Mouse (Mus musculus): Measurements from ENCODE around the gene Acox2. TPM values are rescaled to one million over a fixed set of nuclear protein-coding genes. Genes with fewer than 3 reads are reported as not detected.

Gene Acox2
- polyA plus RNA-seq, 1 experiment from 2014 or later, result 1.3 TPM

DNA sequence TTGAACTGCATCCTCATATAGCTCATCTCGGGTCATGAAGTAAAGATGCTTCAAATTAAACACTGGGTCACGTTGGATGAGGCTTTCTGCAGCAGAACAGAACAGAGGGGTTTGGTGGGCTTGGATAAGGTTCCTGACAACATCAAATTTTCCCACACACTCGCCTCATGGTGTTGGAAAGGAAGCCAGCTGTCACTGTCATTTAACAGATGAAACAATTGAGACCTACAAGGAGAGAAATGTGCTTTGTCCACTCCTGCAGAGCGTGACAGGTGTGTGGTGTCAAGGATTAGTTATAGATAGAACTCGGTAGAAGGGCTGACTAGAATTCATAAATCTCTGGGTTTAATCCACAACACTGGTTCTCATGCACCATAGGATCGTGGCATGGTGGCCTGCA lies 3.1 kb downstream of the Acox2 start:
- ATAC-seq (ENCODE audit: low read depth), result no peak
- no peak overlapping the region for H3K4me2 ChIP-seq (ENCODE audit: low read depth, low read length)
- no peaks in the 10 kb centered on the region for H3K9me3 ChIP-seq (ENCODE audit: control insufficient read depth, low read length)
- no peaks in the 10 kb centered on the region for H3K36me3 ChIP-seq (ENCODE audit: control insufficient read depth, insufficient read depth, low read length)
- H3K27ac ChIP-seq (ENCODE audit: low read length), result no peak overlapping the region
- H3K27me3 ChIP-seq (ENCODE audit: control insufficient read depth, insufficient read depth, low read depth, low read length), result no peaks in the 10 kb centered on the region
- 60% methylated on average over 6 of the region's 6 CpGs for WGBS
- H3K4me3 ChIP-seq (ENCODE audit: low read length), result no peak overlapping the region
- H3K9ac ChIP-seq (ENCODE audit: low read length), result no peak overlapping the region
- H3K4me1 ChIP-seq (replicated peaks; ENCODE audit: control insufficient read depth, insufficient read depth, low read length), result no peaks in the 10 kb centered on the region; the same call in 1 of the 2 replicates

- H3K27me3 ChIP-seq (ENCODE audit: control insufficient read depth, insufficient read depth, low read depth, low read length), result no peaks in the 10 kb centered on the region
- H3K4me3 ChIP-seq (ENCODE audit: low read length), result no peak overlapping the region
- ATAC-seq (ENCODE audit: low read depth), result peak; percentile 36; the same call in 1 of the 2 replicates
- WGBS, result 62% methylated on average over 7 of the region's 7 CpGs
- H3K4me2 ChIP-seq (ENCODE audit: low read depth, low read length), result no peak overlapping the region
- no peaks in the 10 kb centered on the region for H3K9me3 ChIP-seq (ENCODE audit: control insufficient read depth, low read length)
- no peak overlapping the region for H3K27ac ChIP-seq (ENCODE audit: low read length)
- H3K36me3 ChIP-seq (ENCODE audit: control insufficient read depth, insufficient read depth, low read length), result no peaks in the 10 kb centered on the region
- no peak overlapping the region for H3K9ac ChIP-seq (ENCODE audit: low read length)
- H3K4me1 ChIP-seq (replicated peaks; ENCODE audit: control insufficient read depth, insufficient read depth, low read length), result no peaks in the 10 kb centered on the region; the same call in 1 of the 2 replicates
Observed at GRCm38 (mm10) chr14:8255076-8255729, 4.0 kb downstream of the Acox2 start.

DNA sequence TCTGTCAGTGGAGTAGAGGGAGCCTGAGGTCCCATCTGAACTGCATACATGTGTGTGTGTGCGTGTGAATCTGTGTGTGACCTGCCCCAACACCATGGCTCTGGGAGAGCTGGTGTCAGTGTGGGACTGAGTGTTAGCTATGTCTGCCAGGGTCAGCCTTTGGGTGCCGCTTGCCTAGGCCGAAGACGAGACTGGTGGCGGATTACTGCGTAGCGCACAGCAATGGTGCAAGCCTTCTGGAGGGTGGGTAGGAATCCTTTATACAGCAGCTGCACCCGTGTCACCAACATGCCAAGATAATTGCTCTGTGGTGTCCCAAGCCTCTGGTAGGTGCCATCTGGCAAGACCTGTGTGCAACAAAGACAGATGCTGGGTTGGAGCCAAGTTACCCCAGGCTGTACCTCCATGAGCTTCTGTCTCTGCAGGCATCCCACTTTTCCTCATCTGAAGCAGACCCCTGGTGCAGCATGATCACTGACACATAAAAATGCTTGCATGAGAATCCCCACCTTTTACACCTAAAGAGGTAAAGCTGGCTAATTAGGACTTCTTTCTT lies 7.7 kb downstream of the Acox2 start:
- no peak for ATAC-seq (ENCODE audit: low read depth)
- Histone ChIP-seq H3K27ac (ENCODE audit: low read length) (no peak overlapping the region), H3K4me3 (ENCODE audit: low read length) (no peak overlapping the region), H3K9ac (ENCODE audit: low read length) (no peak overlapping the region), H3K27me3 (ENCODE audit: control insufficient read depth, insufficient read depth, low read depth, low read length) (no peaks in the 10 kb centered on the region), H3K9me3 (ENCODE audit: control insufficient read depth, low read length) (no peaks in the 10 kb centered on the region), H3K4me2 (ENCODE audit: low read depth, low read length) (no peak overlapping the region), H3K4me1 (replicated peaks; ENCODE audit: control insufficient read depth, insufficient read depth, low read length) (no peaks in the 10 kb centered on the region), H3K36me3 (ENCODE audit: control insufficient read depth, insufficient read depth, low read length) (no peaks in the 10 kb centered on the region)
- WGBS, result 90% methylated on average over 8 of the region's 8 CpGs

DNA sequence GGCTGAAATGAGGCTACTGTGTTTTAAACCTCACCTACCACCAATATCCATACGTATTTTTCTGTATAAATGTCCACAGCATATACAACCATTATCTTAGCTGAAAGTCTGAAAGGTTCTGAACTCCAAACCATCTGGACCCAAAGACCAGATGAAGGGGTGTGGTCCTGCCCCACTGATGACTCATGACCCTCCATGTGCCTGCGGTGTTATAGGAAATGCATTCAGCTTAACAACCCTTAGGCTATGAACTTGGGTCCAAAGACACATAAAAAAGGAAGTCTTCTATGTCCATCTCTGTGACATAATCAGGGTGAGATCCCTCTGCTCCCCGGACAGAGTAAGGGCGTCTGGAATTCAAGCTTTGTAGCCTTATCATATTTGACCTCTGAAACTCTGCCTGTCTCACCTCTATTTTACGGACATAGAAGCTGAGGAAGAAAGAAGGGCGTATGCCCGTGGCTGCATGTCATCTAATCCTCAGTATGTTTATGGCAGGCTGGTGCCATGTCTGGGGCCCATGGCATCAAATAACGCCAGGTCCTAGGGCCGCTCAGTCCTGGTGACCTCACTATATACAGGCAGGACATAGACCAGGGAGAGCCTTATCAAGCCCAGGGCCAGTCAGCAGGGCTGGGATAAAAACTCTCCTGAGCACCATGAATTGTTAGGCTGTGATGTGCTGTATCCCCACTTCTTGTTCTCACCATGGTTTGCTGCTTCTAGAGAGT lies 8.8 kb downstream of the Acox2 start:
- no peaks in the 10 kb centered on the region for H3K4me1 ChIP-seq (replicated peaks; ENCODE audit: control insufficient read depth, insufficient read depth, low read length)
- H3K4me2 ChIP-seq (ENCODE audit: low read depth, low read length), result no peak overlapping the region
- ATAC-seq (ENCODE audit: low read depth), result no peak
- no peaks in the 10 kb centered on the region for H3K36me3 ChIP-seq (ENCODE audit: control insufficient read depth, insufficient read depth, low read length)
- H3K9ac ChIP-seq (ENCODE audit: low read length), result no peak overlapping the region
- H3K27ac ChIP-seq (ENCODE audit: low read length), result no peak overlapping the region
- H3K4me3 ChIP-seq (ENCODE audit: low read length), result no peak overlapping the region
- no peaks in the 10 kb centered on the region for H3K27me3 ChIP-seq (ENCODE audit: control insufficient read depth, insufficient read depth, low read depth, low read length)
- no peaks in the 10 kb centered on the region for H3K9me3 ChIP-seq (ENCODE audit: control insufficient read depth, low read length)
- WGBS, result 66% methylated on average over 9 of the region's 9 CpGs

- H3K27me3 ChIP-seq (ENCODE audit: control insufficient read depth, insufficient read depth, low read depth, low read length), result no peaks in the 10 kb centered on the region
- no peak overlapping the region for H3K27ac ChIP-seq (ENCODE audit: low read length)
- no peaks in the 10 kb centered on the region for H3K4me1 ChIP-seq (replicated peaks; ENCODE audit: control insufficient read depth, insufficient read depth, low read length)
- WGBS, result 83% methylated on average over 1 of the region's 1 CpGs
- no peaks in the 10 kb centered on the region for H3K36me3 ChIP-seq (ENCODE audit: control insufficient read depth, insufficient read depth, low read length)
- no peak overlapping the region for H3K4me2 ChIP-seq (ENCODE audit: low read depth, low read length)
- ATAC-seq (ENCODE audit: low read depth), result no peak
- no peaks in the 10 kb centered on the region for H3K9me3 ChIP-seq (ENCODE audit: control insufficient read depth, low read length)
- H3K4me3 ChIP-seq (ENCODE audit: low read length), result no peak overlapping the region
- no peak overlapping the region for H3K9ac ChIP-seq (ENCODE audit: low read length)
Observed at GRCm38 (mm10) chr14:8249206-8249605, 9.9 kb downstream of the Acox2 start.

DNA sequence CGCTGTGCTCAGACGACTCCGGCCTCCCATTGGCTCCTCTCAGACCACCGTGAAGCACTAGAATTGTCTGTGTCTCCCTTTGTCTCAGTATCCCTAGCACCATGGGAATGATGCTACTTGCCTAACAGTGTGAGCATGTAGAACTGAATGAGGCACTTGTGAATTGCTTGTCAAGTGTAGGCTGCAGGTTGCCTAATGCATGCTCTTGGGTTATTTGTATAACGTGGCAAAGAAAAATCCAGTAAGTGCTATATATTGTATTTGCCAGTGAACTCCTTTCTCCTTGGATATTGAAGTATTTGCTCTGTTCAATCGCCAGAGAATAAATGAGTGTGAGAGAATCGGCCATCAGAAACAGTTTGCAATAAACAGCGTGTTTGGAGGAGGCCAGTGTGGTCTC lies 12.3 kb downstream of the Acox2 start:
- Histone ChIP-seq H3K9ac (ENCODE audit: low read length) (no peak overlapping the region), H3K36me3 (ENCODE audit: control insufficient read depth, insufficient read depth, low read length) (no peaks in the 10 kb centered on the region), H3K9me3 (ENCODE audit: control insufficient read depth, low read length) (no peaks in the 10 kb centered on the region), H3K4me3 (ENCODE audit: low read length) (no peak overlapping the region), H3K27ac (ENCODE audit: low read length) (no peak overlapping the region), H3K4me1 (replicated peaks; ENCODE audit: control insufficient read depth, insufficient read depth, low read length) (no peaks in the 10 kb centered on the region), H3K4me2 (ENCODE audit: low read depth, low read length) (no peak overlapping the region), H3K27me3 (ENCODE audit: control insufficient read depth, insufficient read depth, low read depth, low read length) (no peaks in the 10 kb centered on the region)
- 60% methylated on average over 8 of the region's 8 CpGs for WGBS
- peak; percentile 29; the same call in 1 of the 2 replicates for ATAC-seq (ENCODE audit: low read depth)

DNA sequence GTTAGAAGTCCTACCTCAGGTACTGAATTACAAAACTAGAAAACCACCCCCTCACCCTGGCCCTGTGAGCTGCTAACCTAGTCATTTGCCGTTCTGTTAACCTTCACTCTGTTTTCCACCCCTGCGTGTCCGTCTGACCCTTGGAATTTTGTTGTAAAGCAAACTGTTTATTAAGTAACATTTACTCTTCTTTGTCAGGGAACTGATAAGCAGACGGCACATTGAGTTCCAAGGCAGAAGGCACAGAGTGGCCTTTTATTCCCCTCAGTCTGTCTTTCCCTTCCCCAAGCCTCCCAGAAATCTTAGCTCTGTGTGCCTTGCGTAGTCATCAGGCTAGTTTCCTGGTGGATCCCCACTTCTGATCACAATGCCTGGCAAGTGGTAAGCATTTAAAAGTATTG lies 14.9 kb downstream of the Acox2 start:
- H3K9ac ChIP-seq (ENCODE audit: low read length), result no peak overlapping the region
- no peak overlapping the region for H3K4me3 ChIP-seq (ENCODE audit: low read length)
- H3K36me3 ChIP-seq (ENCODE audit: control insufficient read depth, insufficient read depth, low read length), result no peaks in the 10 kb centered on the region
- no peaks in the 10 kb centered on the region for H3K9me3 ChIP-seq (ENCODE audit: control insufficient read depth, low read length)
- ATAC-seq (ENCODE audit: low read depth), result no peak
- WGBS, result 36% methylated on average over 5 of the region's 5 CpGs
- H3K4me1 ChIP-seq (replicated peaks; ENCODE audit: control insufficient read depth, insufficient read depth, low read length), result no peaks in the 10 kb centered on the region
- no peaks in the 10 kb centered on the region for H3K27me3 ChIP-seq (ENCODE audit: control insufficient read depth, insufficient read depth, low read depth, low read length)
- H3K4me2 ChIP-seq (ENCODE audit: low read depth, low read length), result no peak overlapping the region
- no peak overlapping the region for H3K27ac ChIP-seq (ENCODE audit: low read length)

- no peak overlapping the region for H3K4me3 ChIP-seq (ENCODE audit: low read length)
- no peak overlapping the region for H3K27ac ChIP-seq (ENCODE audit: low read length)
- H3K36me3 ChIP-seq (ENCODE audit: control insufficient read depth, insufficient read depth, low read length), result no peaks in the 10 kb centered on the region
- 53% methylated on average over 8 of the region's 8 CpGs for WGBS
- ATAC-seq (ENCODE audit: low read depth), result no peak
- H3K9ac ChIP-seq (ENCODE audit: low read length), result no peak overlapping the region
- no peaks in the 10 kb centered on the region for H3K27me3 ChIP-seq (ENCODE audit: control insufficient read depth, insufficient read depth, low read depth, low read length)
- no peaks in the 10 kb centered on the region for H3K9me3 ChIP-seq (ENCODE audit: control insufficient read depth, low read length)
- no peak overlapping the region for H3K4me2 ChIP-seq (ENCODE audit: low read depth, low read length)
- no peaks in the 10 kb centered on the region for H3K4me1 ChIP-seq (replicated peaks; ENCODE audit: control insufficient read depth, insufficient read depth, low read length)
Observed at GRCm38 (mm10) chr14:8243136-8243888, 15.8 kb downstream of the Acox2 start.

GRCm38 (mm10) chr14:8242388-8242920 lies 16.7 kb downstream of the Acox2 start:
- Histone ChIP-seq H3K4me3 (ENCODE audit: low read length) (no peak overlapping the region), H3K9ac (ENCODE audit: low read length) (no peak overlapping the region), H3K36me3 (ENCODE audit: control insufficient read depth, insufficient read depth, low read length) (no peaks in the 10 kb centered on the region), H3K27ac (ENCODE audit: low read length) (no peak overlapping the region), H3K27me3 (ENCODE audit: control insufficient read depth, insufficient read depth, low read depth, low read length) (no peaks in the 10 kb centered on the region), H3K4me1 (replicated peaks; ENCODE audit: control insufficient read depth, insufficient read depth, low read length) (no peaks in the 10 kb centered on the region), H3K4me2 (ENCODE audit: low read depth, low read length) (no peak overlapping the region), H3K9me3 (ENCODE audit: control insufficient read depth, low read length) (no peaks in the 10 kb centered on the region)
- 52% methylated on average over 5 of the region's 5 CpGs for WGBS
- ATAC-seq (ENCODE audit: low read depth), result peak; percentile 54; the same call in 1 of the 2 replicates
